Mouse (Mus musculus) subcutaneous adipose tissue, adult 2 months (tissue): Measurements from ENCODE around the gene Frmd4b. TPM values are rescaled to one million over a fixed set of nuclear protein-coding genes. Genes with fewer than 3 reads are reported as not detected.

Source experiments
- polyA plus RNA-seq: library from polyadenylated mRNA; depleted of rRNA; stranded (reverse); fragments of >200 nt; gene quantifications from 2 replicates; pipeline ENCODE4 v1.2.3, GENCODE M21; 2012; ENCODE audit warnings: low replicate concordance; rRNA removed

The Frmd4b gene
- 14.9 and 46.1 TPM in 2 replicates for polyA plus RNA-seq

DNA sequence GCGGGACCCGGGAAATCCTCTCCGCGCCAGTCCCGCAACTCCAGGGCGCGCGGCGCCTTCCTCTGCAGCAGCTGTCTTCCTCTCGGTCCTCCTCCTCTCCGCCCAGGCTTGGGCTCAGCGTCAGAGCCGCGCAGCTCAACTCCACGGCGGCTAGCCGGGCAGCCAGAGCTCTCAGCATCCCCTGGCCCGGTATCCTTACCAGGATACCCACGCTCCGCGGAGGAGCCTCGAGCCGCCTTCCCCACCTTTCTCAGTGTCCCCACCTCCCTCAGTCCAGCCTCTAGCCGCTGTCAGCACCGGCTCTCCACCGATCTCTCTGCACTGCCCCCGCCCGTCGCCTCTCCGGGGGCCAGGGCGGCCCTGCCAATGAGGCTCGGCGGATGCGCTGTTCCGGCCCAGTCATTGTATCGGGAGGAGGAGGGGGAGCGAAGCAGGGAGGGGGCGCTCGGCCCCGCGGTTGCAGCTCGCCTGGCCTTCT lies at the start of gene Frmd4b:
TSS of gene Frmd4b (minus strand) at position 276 of the 478 bp plus-strand sequence.

DNA sequence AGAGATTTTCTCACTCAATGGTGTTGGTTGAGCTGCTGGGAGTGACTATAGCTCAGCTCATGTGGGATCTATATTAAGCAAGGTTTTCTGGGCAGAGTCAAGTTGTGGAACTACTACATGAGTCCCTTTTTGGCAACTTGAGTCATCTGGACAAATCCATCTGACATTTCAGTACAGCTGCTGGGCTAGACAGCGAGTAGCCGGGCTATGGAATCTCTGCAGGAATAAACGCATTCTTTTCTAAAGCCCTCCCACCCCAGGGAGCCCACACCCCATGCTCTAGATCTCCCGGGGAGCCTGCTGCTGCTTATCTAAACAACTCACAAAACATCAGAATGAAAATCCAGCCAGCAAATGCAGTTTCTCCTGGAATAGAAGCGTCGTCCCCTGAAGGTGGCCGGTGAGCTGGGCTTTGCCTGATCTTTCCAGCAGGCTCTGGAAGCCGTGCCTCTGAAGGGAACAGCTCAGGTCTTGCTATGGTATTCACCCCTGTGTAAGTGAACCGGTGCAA lies 364.6 kb downstream of the Frmd4b start, which contains the start of gene Lmod3:
TSS of gene Lmod3 (minus strand) at position 49 of the 511 bp plus-strand sequence.

Other genes starting within 250 kb of the Frmd4b start
- gene Mitf, start 189.5 kb upstream of the Frmd4b start, polyA plus RNA-seq = 7.5 and 22.0 TPM in 2 replicates